Mouse (Mus musculus) small intestine, adult 2 months (tissue): ENCODE results near the gene Dapk2. TPM values are rescaled to one million over a fixed set of nuclear protein-coding genes. Genes with fewer than 3 reads are reported as not detected.

ENCODE experiments used
- H3K27ac ChIP-seq: fragments of 200-500 bp; 2 replicates; pipeline ENCODE4 v1.5.1; 2012; ENCODE audit warnings: low read depth, low read length, control low read depth, inconsistent platforms; ENCODE audit not compliant: insufficient read depth
- H3K27me3 ChIP-seq: fragments of 200-500 bp; 2 replicates; pipeline ENCODE4 v1.6.1; 2012; ENCODE audit warnings: mild to moderate bottlenecking, moderate library complexity, low read length, inconsistent platforms; ENCODE audit not compliant: control insufficient read depth, insufficient read depth
- H3K36me3 ChIP-seq: fragments of 200-500 bp; 2 replicates; pipeline ENCODE4 v1.6.1; 2012; ENCODE audit warnings: mild to moderate bottlenecking, low read length, control low read depth, inconsistent platforms; ENCODE audit not compliant: control insufficient read depth, insufficient read depth
- H3K4me1 ChIP-seq: fragments of 200-500 bp; 2 replicates; pipeline ENCODE4 v1.6.1; 2012; ENCODE audit warnings: low read length, inconsistent platforms, mixed read lengths; ENCODE audit not compliant: control insufficient read depth, insufficient read depth, insufficient read length
- H3K4me3 ChIP-seq: fragments of 200-500 bp; 2 replicates; pipeline ENCODE4 v1.5.1; 2012; ENCODE audit warnings: low read depth, mild to moderate bottlenecking, control low read depth, inconsistent platforms, low read length, moderate library complexity
- CTCF ChIP-seq: fragments of 200-500 bp; IDR thresholded peaks from 2 replicates; pipeline ENCODE4 v1.5.1; 2012; ENCODE audit warnings: low read depth, mild to moderate bottlenecking, control low read depth, inconsistent platforms, low read length, moderate library complexity, mixed read lengths; ENCODE audit not compliant: insufficient replicate concordance, insufficient read length; ENCODE audit errors: extremely low read depth
- POLR2A ChIP-seq: fragments of 200-500 bp; IDR thresholded peaks from 2 replicates; pipeline ENCODE4 v1.6.1; 2012; ENCODE audit warnings: low read depth, mild to moderate bottlenecking, control low read depth, inconsistent platforms, low read length, moderate library complexity
- WGBS: fragments of 180-500 bp; shearing (Covaris S2); methylation state at CpG from one replicate; pipeline ENCODE4 v1.1.7; 2018; 5-methylcytosine and 5-hydroxymethylcytosine counted together
- polyA plus RNA-seq: library from polyadenylated mRNA; depleted of rRNA; stranded (reverse); fragments of >200 nt; gene quantifications from 2 replicates; pipeline ENCODE4 v1.2.3, GENCODE M21; 2012; rRNA removed

Gene Dapk2
- polyA plus RNA-seq, 1 experiment = 8.2 TPM

DNA sequence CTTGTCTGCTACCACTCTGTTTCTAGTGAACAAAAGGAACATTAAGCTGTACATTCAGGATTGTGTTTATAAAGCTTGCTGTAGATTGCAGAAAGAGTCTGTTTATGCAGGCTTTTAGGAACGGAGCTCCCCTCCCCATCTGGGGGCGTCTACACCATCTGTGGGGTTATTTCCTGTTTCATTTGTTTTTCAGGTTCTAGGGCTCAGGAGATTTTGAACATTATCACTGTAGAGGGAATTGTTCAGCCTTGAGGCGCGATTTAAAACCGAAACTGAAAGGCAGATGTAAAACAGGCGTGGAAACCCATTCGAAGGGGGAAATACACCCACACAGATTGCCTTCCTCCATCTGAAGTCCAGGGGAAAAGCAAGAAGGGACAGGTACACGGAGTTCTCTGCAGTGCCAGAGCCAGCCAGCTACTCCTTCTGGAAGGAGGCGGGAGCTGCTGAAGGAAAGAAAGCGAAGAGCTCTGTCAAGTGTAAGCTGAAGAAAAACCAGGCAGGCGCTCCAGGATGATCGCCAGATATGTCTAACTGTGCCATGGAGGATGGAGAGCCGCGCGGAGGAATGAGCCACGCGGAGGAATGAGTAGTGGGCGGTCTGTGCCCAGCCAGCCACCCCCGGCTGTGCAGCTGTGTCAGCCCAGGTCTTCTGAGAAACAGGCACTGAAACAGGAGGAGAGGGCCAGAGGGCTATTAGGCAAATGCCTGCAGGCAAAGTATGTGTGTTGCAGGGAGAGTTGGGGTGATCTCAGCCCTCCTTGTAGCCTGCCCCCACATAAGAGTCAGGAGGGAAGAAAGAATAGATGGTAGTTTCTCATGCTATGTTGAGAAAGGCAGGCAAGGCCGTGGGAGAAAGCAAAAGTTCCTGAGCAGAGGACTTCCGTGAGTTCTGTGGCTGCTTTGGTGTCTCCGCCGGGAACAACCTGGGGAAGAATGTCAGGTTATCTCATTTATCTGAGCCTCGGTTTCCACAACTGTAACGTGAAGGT, 147.4 kb downstream of the Dapk2 start:
- Histone ChIP-seq H3K36me3 (no peaks in the 10 kb centered on the region), H3K27ac (peak overlapping the region; percentile 71), H3K4me1 (peaks cover 10% of the 10 kb centered on the region), H3K27me3 (no peaks in the 10 kb centered on the region), H3K4me3 (peak overlapping the region; percentile 93)
- TF ChIP-seq POLR2A = 0 out of 2 replicates have a peak, but pooled peaks have one; percentile 44
- no peak; the same call in 1 of the 2 replicates for TF ChIP-seq CTCF
- WGBS = 16% methylated on average over 25 of the region's 25 CpGs

DNA sequence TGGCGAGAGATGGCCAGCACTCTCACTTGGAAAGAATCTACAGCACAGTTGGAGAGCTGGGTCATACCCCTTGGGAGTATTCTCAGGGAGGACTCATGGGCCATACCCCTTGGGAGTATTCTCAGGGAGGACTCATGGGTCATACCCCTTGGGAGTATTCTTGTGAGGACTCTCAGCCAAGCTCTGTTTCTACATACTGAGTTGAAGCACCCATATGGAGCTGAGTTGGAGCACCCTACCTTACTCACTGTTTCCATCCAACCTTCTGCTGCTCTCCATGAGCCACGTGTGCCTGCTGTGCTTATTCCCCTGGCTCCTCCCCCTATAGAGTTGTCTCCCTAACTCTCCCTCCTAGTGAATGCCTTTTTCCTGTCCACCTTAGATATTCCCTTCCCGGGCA, 148.4 kb downstream of the Dapk2 start:
- 79% methylated on average over 3 of the region's 3 CpGs for WGBS
- no peak overlapping the region for H3K4me3 ChIP-seq
- H3K27me3 ChIP-seq = no peaks in the 10 kb centered on the region
- TF ChIP-seq CTCF (no peak), POLR2A (no peak)
- no peaks in the 10 kb centered on the region for H3K36me3 ChIP-seq
- no peak overlapping the region for H3K27ac ChIP-seq
- H3K4me1 ChIP-seq = peaks cover 8% of the 10 kb centered on the region

DNA sequence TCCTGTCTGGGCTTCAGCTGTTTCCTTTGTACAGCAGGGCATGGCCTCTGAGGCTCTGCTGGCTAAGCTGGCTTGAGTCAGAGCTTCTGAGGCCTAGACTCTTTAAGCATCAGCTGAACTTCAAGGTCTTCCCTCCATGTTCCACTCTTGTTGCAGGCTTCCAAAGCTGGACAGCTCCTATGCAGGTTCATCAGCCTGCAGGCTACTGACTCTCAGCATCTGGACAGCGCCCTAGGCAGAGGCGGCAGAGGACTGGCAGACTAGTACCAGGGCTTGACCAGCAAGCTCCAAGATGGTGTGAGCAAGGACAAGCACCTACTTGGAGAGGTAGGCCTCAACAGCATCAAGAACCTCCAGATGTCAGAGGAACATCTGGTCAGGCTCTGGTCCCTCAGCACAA, 149.3 kb downstream of the Dapk2 start:
- TF ChIP-seq POLR2A (no peak), CTCF (no peak)
- 42% methylated on average over 2 of the region's 2 CpGs for WGBS
- H3K4me3 ChIP-seq = no peak overlapping the region
- H3K36me3 ChIP-seq = no peaks in the 10 kb centered on the region
- peaks cover 12% of the 10 kb centered on the region for H3K4me1 ChIP-seq
- no peak overlapping the region for H3K27ac ChIP-seq
- H3K27me3 ChIP-seq = no peaks in the 10 kb centered on the region

DNA sequence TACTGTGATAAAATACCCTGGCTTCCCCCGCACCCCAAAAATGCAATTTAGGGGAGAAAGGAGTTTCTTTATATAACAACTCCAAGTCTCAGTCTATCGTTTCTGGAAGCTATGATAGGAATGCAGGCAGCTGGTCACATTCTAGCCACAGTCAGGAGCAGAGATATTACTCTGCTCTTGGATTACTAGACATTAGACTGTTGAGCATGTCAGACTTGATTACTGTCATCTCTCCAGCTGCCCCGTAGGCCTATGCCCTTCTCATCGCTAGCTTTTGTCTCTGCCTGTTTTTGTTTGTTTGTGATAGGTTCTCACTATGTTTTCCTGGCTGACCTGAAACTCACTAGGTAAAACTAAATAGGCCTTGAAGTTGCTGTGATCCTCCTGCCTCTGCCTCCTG, 150.7 kb downstream of the Dapk2 start:
- Histone ChIP-seq H3K4me3 (no peak overlapping the region), H3K27me3 (no peaks in the 10 kb centered on the region), H3K36me3 (no peaks in the 10 kb centered on the region), H3K27ac (no peak overlapping the region), H3K4me1 (peaks cover 12% of the 10 kb centered on the region)
- WGBS = 79% methylated on average over 4 of the region's 4 CpGs
- TF ChIP-seq CTCF (no peak), POLR2A (no peak)

DNA sequence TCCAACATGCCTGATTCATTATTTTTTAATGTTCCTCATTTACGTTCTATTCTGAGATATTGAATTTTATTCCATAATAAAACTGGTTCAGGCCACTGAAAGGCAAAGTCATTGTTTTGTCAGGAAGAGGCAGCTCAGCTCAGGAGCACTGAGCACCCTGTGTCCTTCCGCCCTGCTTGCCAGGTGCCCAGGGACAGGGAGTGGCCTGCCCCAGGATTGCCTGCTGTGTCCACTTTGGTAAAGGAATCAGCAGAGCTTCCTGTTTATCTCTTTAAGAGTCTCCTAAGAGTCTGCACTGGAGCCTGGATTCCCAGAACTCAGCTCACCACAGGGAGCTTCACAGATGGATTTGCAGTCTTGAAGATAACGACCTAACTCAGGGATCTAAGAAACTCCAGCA, 153.4 kb downstream of the Dapk2 start:
- Histone ChIP-seq H3K4me1 (peaks cover 5% of the 10 kb centered on the region; the same call in 1 of the 2 replicates), H3K36me3 (no peaks in the 10 kb centered on the region), H3K27me3 (no peaks in the 10 kb centered on the region), H3K27ac (0 out of 2 replicates have a peak overlapping the region, but pooled peaks have one; percentile 36), H3K4me3 (no peak overlapping the region)
- TF ChIP-seq POLR2A (no peak), CTCF (no peak)
- WGBS = 21% methylated on average over 3 of the region's 3 CpGs

DNA sequence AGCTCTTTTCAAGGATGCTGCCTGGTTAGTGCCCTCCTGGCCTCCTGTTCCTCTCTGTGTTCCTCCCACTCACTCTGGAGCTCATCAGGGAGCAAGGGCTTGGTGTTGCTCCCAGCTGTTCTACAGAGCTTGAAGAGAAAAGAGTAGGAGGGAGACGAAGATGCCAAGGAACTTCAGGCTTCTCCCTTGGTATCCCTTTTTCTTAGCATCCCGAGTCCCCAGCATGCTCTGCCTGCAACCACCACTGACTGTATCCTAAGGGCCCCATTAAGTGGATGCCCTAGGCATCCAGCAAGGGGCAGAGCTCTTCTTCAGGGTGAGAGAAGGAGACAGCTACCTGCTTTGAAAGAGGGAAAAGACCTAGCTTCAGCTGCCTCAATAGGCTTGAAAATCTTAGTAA, 158.6 kb downstream of the Dapk2 start:
- Histone ChIP-seq H3K27me3 (no peaks in the 10 kb centered on the region), H3K4me3 (no peak overlapping the region), H3K4me1 (peaks cover 2% of the 10 kb centered on the region; the same call in 1 of the 2 replicates), H3K27ac (no peak overlapping the region), H3K36me3 (no peaks in the 10 kb centered on the region)
- TF ChIP-seq CTCF (no peak), POLR2A (no peak)
- WGBS = 76% methylated on average over 2 of the region's 2 CpGs

Other genes starting within 250 kb of the Dapk2 start
- gene Trip4, start 249.4 kb upstream of the Dapk2 start, polyA plus RNA-seq = 1.6 and 3.3 TPM in 2 replicates
- gene Csnk1g1, start 249.3 kb upstream of the Dapk2 start, polyA plus RNA-seq = 1.5 and 3.2 TPM in 2 replicates
- gene Ppib, start 98.0 kb upstream of the Dapk2 start, polyA plus RNA-seq = 117 and 144 TPM in 2 replicates
- gene Snx22, start 88.5 kb upstream of the Dapk2 start, polyA plus RNA-seq = 0.61 and 0.91 TPM in 2 replicates
- gene Snx1, start 31.6 kb upstream of the Dapk2 start, polyA plus RNA-seq = 15.1 and 32.2 TPM in 2 replicates
- gene Ciao2a, start 31.6 kb upstream of the Dapk2 start, polyA plus RNA-seq = 5.1 and 5.3 TPM in 2 replicates
- gene Herc1, start 192.2 kb downstream of the Dapk2 start, polyA plus RNA-seq = 4.3 and 9.3 TPM in 2 replicates